Mouse (Mus musculus): Measurements from ENCODE around the gene Gm21294.
"Not testable (repeated sequence)": the region's sequence is repeated elsewhere in the genome, so short reads cannot be mapped to it uniquely, and the experiment has no call there.

Gene Gm21294

GRCm38 (mm10) chrY:89052506-89052905, at the start of gene Gm21294:
Gene Gm21294 (plus strand): TSS chrY:89052806.
- not testable (repeated sequence) for DNase-seq

GRCm38 (mm10) chrY:89126246-89126645, 73.6 kb downstream of the Gm21294 start:
- not testable (repeated sequence) for DNase-seq

All from kidney, postnatal 25 days (tissue).